Mouse (Mus musculus) kidney, adult 2 months (tissue): ENCODE data around the gene Svbp. TPM values are rescaled to one million over a fixed set of nuclear protein-coding genes. Genes with fewer than 3 reads are reported as not detected.
A peak's percentile ranks its signal among the peaks of the same experiment; 100 is the strongest.

Experiments used
- DNase-seq: peaks from one replicate; pipeline ENCODE4 v3.0.0; 2021
- H3K27ac ChIP-seq: fragments of 200-500 bp; 2 replicates; pipeline ENCODE4 v1.5.1; 2012; ENCODE audit warnings: low read depth, low read length, control low read depth, inconsistent platforms; ENCODE audit not compliant: insufficient read depth
- H3K27me3 ChIP-seq: fragments of 200-500 bp; replicated peaks from 2 replicates; pipeline ENCODE4 v1.6.1; 2012; ENCODE audit warnings: mild to moderate bottlenecking, moderate library complexity, low read length, inconsistent platforms; ENCODE audit not compliant: control insufficient read depth, insufficient read depth
- H3K36me3 ChIP-seq: fragments of 200-500 bp; 2 replicates; pipeline ENCODE4 v1.6.1; 2012; ENCODE audit warnings: mild to moderate bottlenecking, moderate library complexity, low read length, inconsistent platforms; ENCODE audit not compliant: control insufficient read depth, insufficient read depth
- H3K4me1 ChIP-seq: fragments of 200-500 bp; 2 replicates; pipeline ENCODE4 v1.6.1; 2011; ENCODE audit warnings: low read length; ENCODE audit not compliant: control insufficient read depth, insufficient read depth
- H3K4me3 ChIP-seq: fragments of 200-500 bp; 2 replicates; pipeline ENCODE4 v1.5.1; 2011; ENCODE audit warnings: mild to moderate bottlenecking, low read depth, low read length, control low read depth; ENCODE audit not compliant: insufficient read depth
- CTCF ChIP-seq: fragments of 200-500 bp; conservative IDR thresholded peaks from 2 replicates; pipeline ENCODE4 v1.5.1; 2011; ENCODE audit warnings: low read depth, mild to moderate bottlenecking, control low read depth, low read length, moderate library complexity, mixed read lengths; ENCODE audit not compliant: insufficient read depth, insufficient read length
- POLR2A ChIP-seq: fragments of 200-500 bp; IDR thresholded peaks from one replicate; pipeline ENCODE4 v1.6.1; 2011; ENCODE audit warnings: low read depth, low read length, control low read depth
- WGBS: fragments of 180-500 bp; shearing (Covaris S2); methylation state at CpG from one replicate; pipeline ENCODE4 v1.1.7; 2018; 5-methylcytosine and 5-hydroxymethylcytosine counted together
- polyA plus RNA-seq: library from polyadenylated mRNA; depleted of rRNA; stranded (reverse); fragments of >200 nt; gene quantifications from 2 replicates; pipeline ENCODE4 v1.2.3, GENCODE M21; 2012

The Svbp gene
- polyA plus RNA-seq, 1 experiment, result 35.4 TPM

DNA sequence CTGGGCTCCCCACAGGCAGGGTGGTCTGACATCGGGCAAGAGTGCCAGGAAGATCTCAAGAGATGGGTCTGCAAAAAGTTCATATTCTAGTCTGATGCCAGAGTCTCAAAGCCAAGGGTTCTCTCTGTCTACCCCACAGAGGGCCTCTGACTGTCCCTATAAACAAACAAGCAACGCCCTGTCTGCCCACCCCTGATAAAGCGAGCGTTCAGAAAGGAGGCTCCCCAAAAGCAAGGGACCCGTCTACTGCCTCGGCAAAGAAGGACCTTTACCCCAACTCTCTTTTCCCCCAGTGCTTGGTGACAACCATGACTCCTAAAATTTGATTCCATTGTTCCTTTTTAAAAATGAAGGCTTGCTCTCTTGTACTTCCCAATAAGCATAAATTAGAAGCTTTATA is 5.2 kb upstream of the Svbp start, which contains the start of gene Ermap:
TSS of gene Ermap (minus strand) at position 148 of the 400 bp plus-strand sequence.
- Histone ChIP-seq H3K4me3 (no peak within 1 kb of the TSS), H3K4me1 (no peaks in the 10 kb centered on the region), H3K36me3 (no peaks in the 10 kb centered on the region), H3K27ac (no peak within 1 kb of the TSS), H3K27me3 (no peaks in the 10 kb centered on the region)
- TF ChIP-seq CTCF (no peak), POLR2A (no peak)
- DNase-seq, result no peak
- 89% methylated on average over 6 of the region's 6 CpGs for WGBS

DNA sequence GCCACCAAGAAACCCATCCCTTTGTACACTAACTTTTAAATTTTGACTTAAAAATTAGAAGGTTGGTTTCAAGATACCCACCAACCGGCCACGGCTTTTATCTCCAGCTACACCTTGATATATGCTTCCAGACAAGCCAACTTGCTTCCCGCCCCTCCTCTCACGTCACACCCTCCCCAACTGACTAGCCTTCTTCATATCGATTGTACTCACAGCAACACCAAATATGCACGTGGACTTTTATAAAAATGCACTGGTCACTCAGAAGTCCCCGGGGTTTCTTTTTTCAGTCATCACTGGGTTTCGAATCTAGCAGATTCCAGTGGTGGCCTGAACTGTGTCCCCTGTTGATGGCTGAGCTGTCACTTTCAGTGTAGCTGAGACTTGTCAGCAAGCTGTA is 4.5 kb upstream of the Svbp start:
- no peak for DNase-seq
- H3K27ac ChIP-seq, result no peak overlapping the region
- TF ChIP-seq POLR2A (no peak), CTCF (no peak)
- no peak overlapping the region for H3K4me3 ChIP-seq
- no peaks in the 10 kb centered on the region for H3K4me1 ChIP-seq
- no peaks in the 10 kb centered on the region for H3K36me3 ChIP-seq
- no peaks in the 10 kb centered on the region for H3K27me3 ChIP-seq
- 87% methylated on average over 8 of the region's 8 CpGs for WGBS

DNA sequence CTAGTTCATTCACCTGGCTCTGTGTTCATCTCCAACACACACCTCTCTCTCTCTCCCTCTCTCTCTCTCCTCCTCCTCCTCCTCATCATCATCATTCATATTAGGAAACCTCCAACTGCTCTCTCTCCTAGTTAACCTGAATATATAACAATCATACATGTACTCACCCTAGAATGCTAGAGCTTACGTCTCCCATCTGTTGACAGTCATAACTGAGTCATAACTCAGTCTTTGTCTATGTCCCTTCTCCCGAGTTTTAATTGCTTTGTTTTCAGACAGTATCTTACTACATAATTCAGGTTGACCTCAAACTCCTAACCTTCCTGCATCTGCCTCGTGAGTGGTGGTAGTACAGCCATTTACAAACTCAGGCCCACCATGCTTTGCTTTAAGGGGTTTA is 3.8 kb upstream of the Svbp start:
- no peak for DNase-seq
- WGBS, result 75% methylated on average over 3 of the region's 3 CpGs
- Histone ChIP-seq H3K36me3 (no peaks in the 10 kb centered on the region), H3K27ac (no peak overlapping the region), H3K4me3 (no peak overlapping the region), H3K4me1 (no peaks in the 10 kb centered on the region), H3K27me3 (no peaks in the 10 kb centered on the region)
- TF ChIP-seq CTCF (no peak), POLR2A (no peak)

DNA sequence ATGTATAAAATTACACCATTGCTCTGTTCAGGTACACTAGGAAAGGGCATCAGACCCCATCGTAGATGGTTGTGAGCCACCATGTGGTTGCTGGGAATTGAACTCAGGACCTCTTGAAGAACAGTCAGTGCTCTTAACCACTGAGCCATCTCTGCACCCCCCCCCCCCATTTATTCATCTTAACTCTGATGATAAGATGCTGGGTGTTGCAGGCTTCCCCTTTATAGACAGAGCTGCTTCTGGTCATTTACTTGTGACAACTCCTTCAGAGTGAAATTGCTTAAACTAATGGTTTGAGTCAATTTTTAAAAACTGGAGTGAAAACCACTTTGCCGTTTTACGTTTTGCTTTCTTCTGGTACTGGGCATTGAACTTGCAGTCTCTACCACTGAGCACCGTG is 2.3 kb upstream of the Svbp start:
- DNase-seq, result no peak
- Histone ChIP-seq H3K4me1 (no peaks in the 10 kb centered on the region), H3K36me3 (no peaks in the 10 kb centered on the region), H3K27ac (no peak overlapping the region), H3K27me3 (no peaks in the 10 kb centered on the region), H3K4me3 (no peak overlapping the region)
- TF ChIP-seq CTCF, result no peak
- no peak for TF ChIP-seq POLR2A
- WGBS, result 95% methylated on average over 4 of the region's 4 CpGs

DNA sequence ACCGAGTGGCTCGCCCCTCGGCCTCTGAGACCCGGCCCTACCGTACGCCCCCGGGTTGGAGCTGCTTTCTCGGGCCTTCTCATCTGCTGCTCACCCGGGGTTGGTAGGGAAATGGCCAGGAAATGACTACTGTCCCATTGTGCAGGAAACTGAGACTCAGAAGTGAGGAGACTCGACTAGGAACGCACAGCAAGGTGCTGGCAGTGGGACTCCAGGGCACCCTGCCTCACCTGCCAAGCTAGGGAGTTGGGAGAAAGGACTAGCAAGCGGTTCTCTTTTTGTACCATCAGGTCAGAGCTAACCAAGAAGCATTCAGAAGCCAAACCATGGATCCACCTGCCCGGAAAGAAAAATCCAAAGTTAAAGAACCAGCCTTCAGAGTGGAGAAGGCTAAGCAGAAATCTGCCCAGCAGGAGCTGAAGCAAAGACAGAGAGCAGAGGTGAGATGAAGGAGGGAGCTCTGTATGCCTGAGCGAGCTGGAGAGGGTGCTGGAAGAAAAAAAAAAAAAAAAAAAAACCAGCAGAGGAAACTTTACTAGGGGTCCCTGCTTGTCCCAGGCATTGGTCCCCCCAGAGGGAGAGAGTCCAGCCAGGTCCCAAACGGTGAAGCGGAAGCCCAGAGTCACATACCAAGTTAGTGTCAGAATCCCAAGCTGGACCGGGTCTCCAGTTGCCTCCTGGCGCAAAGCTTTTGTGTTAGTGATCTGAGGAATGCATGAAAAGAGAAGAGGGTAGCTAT is 645 bp downstream of the Svbp start:
- TF ChIP-seq CTCF (no peak), POLR2A (no peak)
- peak; percentile 30 for DNase-seq
- Histone ChIP-seq H3K27ac (no peak overlapping the region), H3K36me3 (no peaks in the 10 kb centered on the region), H3K4me1 (no peaks in the 10 kb centered on the region), H3K27me3 (no peaks in the 10 kb centered on the region), H3K4me3 (peak overlapping the region; percentile 77)
- 11% methylated on average over 18 of the region's 18 CpGs for WGBS

DNA sequence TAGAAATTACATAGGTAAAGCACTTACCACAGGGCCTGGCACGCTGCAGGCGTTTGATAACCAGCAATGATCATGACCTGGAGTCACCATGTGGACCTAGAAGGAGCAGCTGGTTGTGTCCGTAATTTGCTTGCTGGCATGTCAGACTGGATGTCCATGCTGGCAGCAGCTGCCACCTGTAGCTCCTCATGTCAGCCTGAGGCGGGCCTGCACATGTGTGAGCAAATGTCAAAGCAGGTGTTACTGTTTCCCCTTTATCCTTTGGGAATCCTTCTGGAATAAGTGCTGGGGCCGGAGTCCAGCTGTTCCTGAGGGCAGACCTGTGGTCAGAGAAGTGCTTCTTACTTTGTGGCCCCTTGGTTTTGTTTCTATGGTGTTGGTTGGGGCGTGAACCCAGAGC is 3.0 kb downstream of the Svbp start:
- Histone ChIP-seq H3K27me3 (no peaks in the 10 kb centered on the region), H3K4me1 (no peaks in the 10 kb centered on the region), H3K27ac (no peak overlapping the region), H3K4me3 (no peak overlapping the region), H3K36me3 (no peaks in the 10 kb centered on the region)
- TF ChIP-seq CTCF, result no peak
- no peak for TF ChIP-seq POLR2A
- no peak for DNase-seq
- WGBS, result 87% methylated on average over 6 of the region's 6 CpGs

DNA sequence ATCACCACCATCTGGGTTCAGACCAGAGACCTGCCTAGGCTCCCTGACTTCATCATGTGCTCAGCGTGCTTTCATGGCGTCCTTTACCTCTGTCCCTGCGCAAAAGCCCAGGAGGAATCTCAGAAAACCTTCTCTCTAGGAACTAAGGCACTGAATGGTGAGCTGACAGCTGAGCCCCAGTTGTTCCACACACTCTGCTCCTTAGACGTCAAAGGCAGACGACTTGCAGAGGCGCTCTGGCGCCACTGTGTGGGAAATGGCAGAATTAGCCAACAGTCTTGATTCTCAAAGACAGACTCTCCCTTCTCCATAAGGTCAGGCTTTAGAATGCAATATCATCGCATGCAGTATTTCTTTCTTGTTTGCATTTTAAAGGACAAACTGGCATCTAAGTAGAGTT is 9.6 kb downstream of the Svbp start:
- no peaks in the 10 kb centered on the region for H3K36me3 ChIP-seq
- DNase-seq, result peak; percentile 59
- H3K4me3 ChIP-seq, result no peak overlapping the region
- no peaks in the 10 kb centered on the region for H3K4me1 ChIP-seq
- TF ChIP-seq POLR2A (no peak), CTCF (peak; percentile 92)
- H3K27me3 ChIP-seq, result no peaks in the 10 kb centered on the region
- WGBS, result 18% methylated on average over 8 of the region's 8 CpGs
- H3K27ac ChIP-seq, result no peak overlapping the region
